Mouse (Mus musculus): Measurements from ENCODE around the gene Hadhb. TPM values are rescaled to one million over a fixed set of nuclear protein-coding genes. Genes with fewer than 3 reads are reported as not detected.

The Hadhb gene
- total and polyA plus RNA-seq, 3 experiments, result 51.3 to 108 (median 61.4) TPM

- no peaks in the 10 kb centered on the region for H3K36me3 ChIP-seq (replicated peaks)
- peaks cover 25% of the 10 kb centered on the region for H3K27me3 ChIP-seq (ENCODE audit: insufficient read depth, low read length)
- no peak overlapping the region for H3K4me3 ChIP-seq (ENCODE audit: low read depth, low read length)
- TF ChIP-seq GATA2 (IDR thresholded peaks at IDR 0.05; ENCODE audit: borderline replicate concordance, low read depth, low read length) (no peak), CTCF (IDR thresholded peaks at IDR 0.05; ENCODE audit: low read depth, low read length) (no peak), GATA1 (IDR thresholded peaks at IDR 0.05; ENCODE audit: borderline replicate concordance, low read length) (no peak), TAL1 (conservative IDR thresholded peaks at IDR 0.05; ENCODE audit: low read depth, low read length) (no peak), POLR2AphosphoS5 (IDR thresholded peaks at IDR 0.05; ENCODE audit: insufficient replicate concordance, low read depth, low read length) (no peak)
- peaks cover 35% of the 10 kb centered on the region for H3K4me1 ChIP-seq (ENCODE audit: insufficient read depth, low read depth, low read length)
- H3K9me3 ChIP-seq (replicated peaks), result no peaks in the 10 kb centered on the region
- no peak for DNase-seq (ENCODE audit: low spot score)
- ATAC-seq (ENCODE audit: extremely low read depth, insufficient number of reproducible peaks, low FRiP score, poor library complexity, severe bottlenecking), result no peak
These were observed 46.5 kb downstream of the Hadhb start for GRCm38 (mm10) chr5:30201521-30201920.

GRCm38 (mm10) chr5:30202221-30202620 is 47.2 kb downstream of the Hadhb start:
- Histone ChIP-seq H3K9me3 (replicated peaks) (no peaks in the 10 kb centered on the region), H3K27me3 (ENCODE audit: insufficient read depth, low read length) (peaks cover 25% of the 10 kb centered on the region), H3K4me1 (ENCODE audit: insufficient read depth, low read depth, low read length) (peaks cover 34% of the 10 kb centered on the region), H3K4me3 (ENCODE audit: low read depth, low read length) (no peak overlapping the region), H3K36me3 (replicated peaks) (no peaks in the 10 kb centered on the region)
- DNase-seq (ENCODE audit: low spot score) (no peak), ATAC-seq (ENCODE audit: extremely low read depth, insufficient number of reproducible peaks, low FRiP score, poor library complexity, severe bottlenecking) (no peak)
- TF ChIP-seq GATA2 (IDR thresholded peaks at IDR 0.05; ENCODE audit: borderline replicate concordance, low read depth, low read length) (no peak), TAL1 (conservative IDR thresholded peaks at IDR 0.05; ENCODE audit: low read depth, low read length) (no peak), GATA1 (IDR thresholded peaks at IDR 0.05; ENCODE audit: borderline replicate concordance, low read length) (no peak), CTCF (IDR thresholded peaks at IDR 0.05; ENCODE audit: low read depth, low read length) (no peak), POLR2AphosphoS5 (IDR thresholded peaks at IDR 0.05; ENCODE audit: insufficient replicate concordance, low read depth, low read length) (no peak)

- ATAC-seq (ENCODE audit: extremely low read depth, insufficient number of reproducible peaks, low FRiP score, poor library complexity, severe bottlenecking), result no peak
- H3K4me3 ChIP-seq (ENCODE audit: low read depth, low read length), result no peak overlapping the region
- peaks cover 25% of the 10 kb centered on the region for H3K4me1 ChIP-seq (ENCODE audit: insufficient read depth, low read depth, low read length)
- peaks cover 25% of the 10 kb centered on the region for H3K27me3 ChIP-seq (ENCODE audit: insufficient read depth, low read length)
- no peaks in the 10 kb centered on the region for H3K9me3 ChIP-seq (replicated peaks)
- DNase-seq (ENCODE audit: low spot score), result no peak
- H3K36me3 ChIP-seq (replicated peaks), result no peaks in the 10 kb centered on the region
- no peak for TF ChIP-seq TAL1 (conservative IDR thresholded peaks at IDR 0.05; ENCODE audit: low read depth, low read length)
- TF ChIP-seq CTCF (IDR thresholded peaks at IDR 0.05; ENCODE audit: low read depth, low read length), result no peak
- no peak for TF ChIP-seq POLR2AphosphoS5 (IDR thresholded peaks at IDR 0.05; ENCODE audit: insufficient replicate concordance, low read depth, low read length)
- no peak for TF ChIP-seq GATA2 (IDR thresholded peaks at IDR 0.05; ENCODE audit: borderline replicate concordance, low read depth, low read length)
- no peak for TF ChIP-seq GATA1 (IDR thresholded peaks at IDR 0.05; ENCODE audit: borderline replicate concordance, low read length)
These were observed 48.3 kb downstream of the Hadhb start for GRCm38 (mm10) chr5:30203216-30203885.

GRCm38 (mm10) chr5:30204441-30204840 is 49.4 kb downstream of the Hadhb start:
- no peak for TF ChIP-seq CTCF (IDR thresholded peaks at IDR 0.05; ENCODE audit: low read depth, low read length)
- ATAC-seq (ENCODE audit: extremely low read depth, insufficient number of reproducible peaks, low FRiP score, poor library complexity, severe bottlenecking), result no peak

GRCm38 (mm10) chr5:30205034-30205433 is 50.0 kb downstream of the Hadhb start:
- Histone ChIP-seq H3K4me1 (ENCODE audit: insufficient read depth, low read depth, low read length) (peaks cover 15% of the 10 kb centered on the region), H3K27me3 (ENCODE audit: insufficient read depth, low read length) (peaks cover 25% of the 10 kb centered on the region), H3K4me3 (ENCODE audit: low read depth, low read length) (no peak overlapping the region), H3K36me3 (replicated peaks) (no peaks in the 10 kb centered on the region), H3K9me3 (replicated peaks) (no peaks in the 10 kb centered on the region)
- no peak for ATAC-seq (ENCODE audit: extremely low read depth, insufficient number of reproducible peaks, low FRiP score, poor library complexity, severe bottlenecking)
- TF ChIP-seq TAL1 (conservative IDR thresholded peaks at IDR 0.05; ENCODE audit: low read depth, low read length), result no peak
- TF ChIP-seq GATA2 (IDR thresholded peaks at IDR 0.05; ENCODE audit: borderline replicate concordance, low read depth, low read length), result no peak
- TF ChIP-seq CTCF (IDR thresholded peaks at IDR 0.05; ENCODE audit: low read depth, low read length), result no peak
- no peak for TF ChIP-seq GATA1 (IDR thresholded peaks at IDR 0.05; ENCODE audit: borderline replicate concordance, low read length)
- no peak for TF ChIP-seq POLR2AphosphoS5 (IDR thresholded peaks at IDR 0.05; ENCODE audit: insufficient replicate concordance, low read depth, low read length)
- no peak for DNase-seq (ENCODE audit: low spot score)

More at GRCm38 (mm10) chr5:30204441-30204840, 49.4 kb downstream of the Hadhb start:
- Histone ChIP-seq H3K36me3 (replicated peaks) (no peaks in the 10 kb centered on the region), H3K27me3 (ENCODE audit: insufficient read depth, low read length) (peaks cover 25% of the 10 kb centered on the region), H3K4me1 (ENCODE audit: insufficient read depth, low read depth, low read length) (peaks cover 15% of the 10 kb centered on the region), H3K9me3 (replicated peaks) (no peaks in the 10 kb centered on the region), H3K4me3 (ENCODE audit: low read depth, low read length) (no peak overlapping the region)
- no peak for DNase-seq (ENCODE audit: low spot score)

- no peak within 1 kb of the TSS for H3K4me3 ChIP-seq (ENCODE audit: low read depth, low read length)
- no peak for TF ChIP-seq GATA1 (IDR thresholded peaks at IDR 0.05; ENCODE audit: borderline replicate concordance, low read length)
- TF ChIP-seq GATA2 (IDR thresholded peaks at IDR 0.05; ENCODE audit: borderline replicate concordance, low read depth, low read length), result no peak
- H3K36me3 ChIP-seq (replicated peaks), result no peaks in the 10 kb centered on the region
- no peak for ATAC-seq (ENCODE audit: extremely low read depth, insufficient number of reproducible peaks, low FRiP score, poor library complexity, severe bottlenecking)
- peaks cover 15% of the 10 kb centered on the region for H3K4me1 ChIP-seq (ENCODE audit: insufficient read depth, low read depth, low read length)
- DNase-seq (ENCODE audit: low spot score), result no peak
- H3K9me3 ChIP-seq (replicated peaks), result no peaks in the 10 kb centered on the region
- H3K27me3 ChIP-seq (ENCODE audit: insufficient read depth, low read length), result peaks cover 20% of the 10 kb centered on the region
These were observed 50.4 kb downstream of the Hadhb start, which contains the start of gene Adgrf3 for GRCm38 (mm10) chr5:30205493-30205892. Adgrf3 (minus strand) TSS chr5:30205722.

All from G1E (cell line).